Mouse (Mus musculus): ENCODE data around the gene Fam166b. TPM values are rescaled to one million over a fixed set of nuclear protein-coding genes. Genes with fewer than 3 reads are reported as not detected.

The Fam166b gene
- polyA plus RNA-seq, 1 experiment from 2014 or later = 0.14 TPM

DNA sequence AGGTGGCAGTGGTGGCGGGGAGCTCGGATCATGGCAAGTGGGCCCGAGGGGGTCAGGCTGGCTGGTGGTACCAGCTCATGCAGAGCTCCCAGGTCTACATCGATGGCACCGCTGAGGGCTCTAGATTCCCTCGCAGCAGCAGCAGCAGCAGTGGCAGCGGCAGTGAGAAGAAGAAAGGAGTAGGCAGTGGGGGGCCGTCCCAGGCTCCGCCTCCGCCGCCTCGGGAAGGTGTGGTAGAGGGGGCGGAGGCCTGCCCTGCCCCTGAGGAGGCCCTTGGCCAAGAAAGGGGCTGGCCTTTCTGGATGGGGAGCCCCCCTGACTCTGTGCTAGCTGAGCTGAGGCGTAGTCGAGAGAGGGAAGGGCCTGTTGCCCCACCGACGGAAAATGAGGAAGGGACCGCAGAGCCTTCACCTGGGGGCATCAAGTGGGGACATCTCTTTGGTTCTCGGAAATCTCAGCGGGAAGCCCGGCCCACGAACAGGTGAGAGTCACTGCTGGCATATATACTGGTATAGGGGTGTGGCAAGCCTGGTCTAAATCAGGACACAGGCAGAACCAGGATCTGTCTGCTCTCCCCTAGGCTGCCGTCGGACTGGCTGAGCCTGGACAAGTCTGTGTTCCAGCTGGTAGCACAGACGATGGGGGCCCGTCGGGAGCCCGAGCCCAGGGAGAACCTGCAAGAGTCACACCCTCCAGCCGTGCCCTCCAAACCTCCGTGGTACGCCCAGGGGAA, 3.1 kb downstream of the Fam166b start:
- H3K27ac ChIP-seq (replicated peaks) = peak overlapping the region; percentile 6; the same call in 1 of the 2 replicates
- H3K27me3 ChIP-seq (ENCODE audit: low read depth, poor library complexity, severe bottlenecking) = peaks cover 97% of the 10 kb centered on the region
- peaks cover 54% of the 10 kb centered on the region for H3K36me3 ChIP-seq

DNA sequence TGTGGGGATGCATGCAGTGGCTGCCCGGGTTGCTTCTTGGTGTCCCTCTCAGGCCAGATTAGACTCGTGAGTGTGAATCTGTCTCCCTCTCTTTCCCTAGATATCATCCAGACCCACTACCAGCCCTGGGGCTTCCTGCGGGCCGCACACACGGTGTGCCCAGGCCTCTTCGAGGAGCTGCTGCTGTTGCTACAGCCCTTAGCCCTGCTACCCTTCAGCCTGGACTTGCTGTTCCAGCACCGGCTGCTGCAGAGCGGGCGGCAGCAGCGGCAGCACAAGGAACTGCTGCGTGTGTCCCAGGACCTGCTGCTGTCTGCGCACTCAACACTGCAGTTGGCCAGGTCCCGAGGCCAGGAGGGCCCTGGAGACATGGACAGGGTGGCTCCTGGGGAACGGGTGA, 3.7 kb downstream of the Fam166b start:
- Histone ChIP-seq H3K4me3 (peak overlapping the region; percentile 35), H3K4me1 (peaks cover 49% of the 10 kb centered on the region), H3K27me3 (ENCODE audit: low read depth, poor library complexity, severe bottlenecking) (peaks cover 91% of the 10 kb centered on the region), H3K36me3 (peaks cover 54% of the 10 kb centered on the region), H3K9me3 (replicated peaks) (no peaks in the 10 kb centered on the region), H3K27ac (replicated peaks) (peak overlapping the region; percentile 6; the same call in 1 of the 2 replicates)
- WGBS = 16% methylated on average over 14 of the region's 14 CpGs
- no peak for DNase-seq (ENCODE audit: low spot score)

More for the DNA sequence above, 3.1 kb downstream of the Fam166b start:
- Histone ChIP-seq H3K4me3 (peak overlapping the region; percentile 35), H3K9me3 (replicated peaks) (no peaks in the 10 kb centered on the region), H3K4me1 (peaks cover 48% of the 10 kb centered on the region)
- 16% methylated on average over 31 of the region's 31 CpGs for WGBS
- DNase-seq (ENCODE audit: low spot score) = peak; percentile 34

DNA sequence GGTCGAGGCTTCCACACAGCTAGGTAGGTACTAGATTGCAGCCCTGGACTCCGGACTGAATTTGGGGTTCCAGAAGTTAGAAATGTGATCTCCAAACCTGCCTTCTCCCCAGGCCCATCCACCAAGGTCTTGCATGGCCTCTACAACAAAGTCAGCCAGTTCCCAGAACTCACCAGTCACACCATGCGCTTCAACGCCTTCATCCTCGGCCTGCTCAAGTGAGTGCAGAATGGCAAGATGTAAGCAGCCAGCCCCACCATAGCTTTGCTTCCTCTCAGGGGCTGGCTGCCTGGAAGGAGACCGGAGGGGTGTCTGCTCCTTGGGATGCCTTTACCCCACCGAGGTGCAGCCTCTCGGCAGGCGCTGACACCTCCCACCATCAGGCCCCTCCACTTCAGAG, 4.9 kb downstream of the Fam166b start:
- no peak for DNase-seq (ENCODE audit: low spot score)
- Histone ChIP-seq H3K36me3 (peaks cover 54% of the 10 kb centered on the region), H3K4me1 (peaks cover 46% of the 10 kb centered on the region), H3K4me3 (no peak overlapping the region), H3K27me3 (ENCODE audit: low read depth, poor library complexity, severe bottlenecking) (peaks cover 79% of the 10 kb centered on the region), H3K27ac (replicated peaks) (no peak overlapping the region), H3K9me3 (replicated peaks) (no peaks in the 10 kb centered on the region)
- WGBS = 85% methylated on average over 9 of the region's 9 CpGs

DNA sequence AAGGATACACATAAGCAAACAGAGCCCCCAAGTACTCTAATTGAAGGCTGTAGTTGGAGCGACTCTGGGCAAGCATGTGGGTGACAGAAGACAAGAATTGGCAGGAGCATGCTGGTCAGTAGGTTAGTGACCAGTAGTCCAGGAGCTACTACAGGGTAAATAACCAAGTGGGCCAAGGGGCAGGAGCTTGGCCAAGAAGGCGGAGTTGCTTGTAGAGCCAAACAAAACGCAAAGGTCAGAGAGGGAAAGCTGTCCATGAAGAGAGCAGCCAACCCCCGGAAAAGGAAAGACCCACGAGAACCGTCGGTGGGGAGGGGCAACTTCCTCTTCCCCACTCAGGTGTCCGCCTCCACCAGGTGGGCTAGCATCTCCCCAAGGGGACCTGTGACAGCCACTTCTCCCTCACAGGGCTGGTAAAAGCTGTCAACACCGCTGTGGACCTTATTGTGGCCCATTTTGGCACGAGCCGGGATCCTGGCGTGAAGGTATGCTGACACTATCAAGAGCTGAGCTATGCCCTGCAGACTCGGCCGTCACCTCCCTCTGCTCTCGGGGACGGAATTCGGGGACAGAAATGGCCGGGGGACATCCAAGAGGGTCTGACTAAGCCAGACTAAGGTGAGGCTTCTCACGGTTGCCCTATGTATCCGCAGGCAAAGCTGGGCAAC, 5.5 kb downstream of the Fam166b start:
- H3K9me3 ChIP-seq (replicated peaks) = no peaks in the 10 kb centered on the region
- no peak for DNase-seq (ENCODE audit: low spot score)
- peaks cover 54% of the 10 kb centered on the region for H3K36me3 ChIP-seq
- no peak overlapping the region for H3K4me3 ChIP-seq
- no peak overlapping the region for H3K27ac ChIP-seq (replicated peaks)
- peaks cover 73% of the 10 kb centered on the region for H3K27me3 ChIP-seq (ENCODE audit: low read depth, poor library complexity, severe bottlenecking)
- H3K4me1 ChIP-seq = peaks cover 39% of the 10 kb centered on the region
- 89% methylated on average over 20 of the region's 20 CpGs for WGBS

DNA sequence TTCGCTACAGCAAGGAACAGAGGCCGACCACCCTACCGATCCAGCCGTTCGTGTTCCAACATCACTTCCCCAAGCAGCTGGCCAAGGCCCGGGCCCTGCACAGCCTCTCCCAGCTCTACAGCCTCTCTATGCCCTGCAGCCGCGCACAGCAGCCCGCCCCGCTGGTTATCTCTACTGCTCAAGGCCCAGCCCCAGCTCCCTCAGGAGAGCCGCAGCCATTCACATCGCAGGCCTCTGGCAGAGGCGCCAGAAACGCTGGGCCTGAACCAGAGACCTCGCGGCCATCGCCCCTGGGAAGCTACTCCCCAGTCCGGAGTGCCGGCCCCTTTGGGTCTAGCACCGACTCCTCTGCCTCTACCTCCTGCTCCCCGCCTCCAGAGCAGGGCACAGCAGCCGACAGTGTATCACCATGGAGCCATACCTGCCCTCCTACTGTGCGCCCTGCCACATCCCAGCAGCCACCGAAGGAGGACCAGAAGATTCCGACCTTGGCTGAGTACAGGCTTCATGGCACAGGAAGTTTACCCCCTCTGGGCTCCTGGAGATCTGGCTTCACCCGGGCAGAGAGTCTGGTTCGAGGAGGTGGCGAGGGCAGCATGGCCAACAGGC, 7.2 kb downstream of the Fam166b start:
- Histone ChIP-seq H3K27ac (replicated peaks) (0 out of 2 replicates have a peak overlapping the region, but pooled peaks have one; percentile 28), H3K4me3 (no peak overlapping the region), H3K36me3 (peaks cover 58% of the 10 kb centered on the region), H3K9me3 (replicated peaks) (no peaks in the 10 kb centered on the region), H3K4me1 (peaks cover 30% of the 10 kb centered on the region), H3K27me3 (ENCODE audit: low read depth, poor library complexity, severe bottlenecking) (peaks cover 56% of the 10 kb centered on the region)
- no peak for DNase-seq (ENCODE audit: low spot score)
- 79% methylated on average over 28 of the region's 28 CpGs for WGBS

DNA sequence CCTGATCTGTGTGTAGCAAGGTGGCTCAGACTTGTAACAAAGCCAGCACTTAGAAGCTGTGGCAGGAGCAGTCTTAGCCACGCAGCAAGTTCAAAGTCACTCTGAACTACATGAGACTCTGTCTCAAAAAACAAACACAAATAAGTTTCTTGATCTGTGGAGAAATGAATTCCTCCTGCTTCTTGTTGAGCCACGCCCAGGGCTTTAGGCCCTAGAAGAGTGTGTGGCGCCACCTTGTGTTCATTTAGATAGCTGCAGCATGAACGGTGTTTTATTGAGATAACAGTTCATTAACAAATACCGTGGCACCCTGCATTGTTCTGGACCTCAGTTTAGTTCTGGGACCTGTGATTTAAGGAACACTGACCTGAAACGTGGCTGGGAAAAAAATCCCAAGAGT, 8.6 kb downstream of the Fam166b start:
- Histone ChIP-seq H3K9me3 (replicated peaks) (no peaks in the 10 kb centered on the region), H3K4me1 (peaks cover 16% of the 10 kb centered on the region), H3K4me3 (no peak overlapping the region), H3K36me3 (peaks cover 58% of the 10 kb centered on the region), H3K27me3 (ENCODE audit: low read depth, poor library complexity, severe bottlenecking) (peaks cover 42% of the 10 kb centered on the region), H3K27ac (replicated peaks) (no peak overlapping the region)
- DNase-seq (ENCODE audit: low spot score) = peak; percentile 73
- 8% methylated on average over 6 of the region's 6 CpGs for WGBS

DNA sequence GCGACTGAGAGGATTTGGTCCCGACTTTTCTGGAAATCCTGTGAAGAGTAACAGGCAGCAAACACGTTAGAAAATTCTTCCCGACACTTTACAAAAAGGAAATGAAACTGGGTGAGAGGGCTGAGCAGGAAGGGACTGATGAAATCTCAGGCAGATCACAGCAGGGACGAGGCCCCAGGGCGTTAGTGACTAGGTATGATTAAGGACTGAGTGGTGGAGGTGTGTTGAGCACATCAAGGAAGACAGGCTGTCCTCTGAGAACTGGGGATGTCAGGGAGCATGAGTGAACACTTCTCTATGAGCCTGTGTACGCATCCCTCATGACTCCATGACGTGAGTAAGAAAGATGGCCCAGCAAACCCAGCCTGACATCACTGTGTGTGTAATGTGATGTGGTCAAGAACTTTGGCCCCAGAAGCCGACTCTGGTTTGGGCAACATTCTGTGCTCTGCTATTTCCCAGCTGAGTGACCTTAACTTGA, 9.1 kb downstream of the Fam166b start:
- Histone ChIP-seq H3K9me3 (replicated peaks) (no peaks in the 10 kb centered on the region), H3K4me3 (no peak overlapping the region), H3K4me1 (peaks cover 12% of the 10 kb centered on the region), H3K27ac (replicated peaks) (no peak overlapping the region), H3K27me3 (ENCODE audit: low read depth, poor library complexity, severe bottlenecking) (peaks cover 37% of the 10 kb centered on the region), H3K36me3 (peaks cover 58% of the 10 kb centered on the region)
- no peak for DNase-seq (ENCODE audit: low spot score)
- 79% methylated on average over 9 of the region's 9 CpGs for whole genome bisulfite sequencing

DNA sequence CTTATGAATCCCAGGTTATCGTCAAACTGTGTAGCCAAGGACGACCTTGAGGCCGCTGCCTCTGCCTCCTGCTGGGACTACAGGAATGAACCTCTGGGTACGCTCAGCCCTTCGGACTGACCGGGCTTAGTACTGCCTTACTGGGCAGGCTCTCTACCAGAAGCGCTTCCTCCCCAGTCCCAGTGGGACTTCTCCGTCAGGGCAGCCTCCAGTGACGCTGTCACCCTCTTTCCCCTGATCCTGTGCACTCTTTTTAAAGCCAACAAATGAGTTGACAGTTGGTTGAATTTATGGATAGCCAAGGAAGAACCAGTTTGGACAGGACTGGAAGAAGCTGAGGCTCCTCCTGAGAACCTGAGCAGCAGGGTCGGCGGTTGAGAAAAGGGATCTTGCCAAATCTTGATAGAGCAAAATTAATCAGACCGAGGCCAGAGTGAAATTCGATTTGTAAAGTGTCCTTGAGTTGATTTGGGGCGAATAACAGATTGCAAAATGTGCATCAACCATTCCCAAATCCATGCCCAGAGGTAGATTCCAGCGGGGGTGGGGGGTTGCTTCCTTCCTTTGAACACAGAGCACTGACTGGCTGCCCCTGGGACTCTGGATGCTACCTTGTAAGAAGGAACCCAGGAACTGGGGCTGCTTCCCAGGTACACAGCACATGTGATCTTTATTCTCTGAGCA, 9.8 kb downstream of the Fam166b start:
- Histone ChIP-seq H3K27me3 (ENCODE audit: low read depth, poor library complexity, severe bottlenecking) (peaks cover 30% of the 10 kb centered on the region), H3K9me3 (replicated peaks) (no peaks in the 10 kb centered on the region), H3K36me3 (peaks cover 58% of the 10 kb centered on the region), H3K4me3 (no peak overlapping the region), H3K27ac (replicated peaks) (no peak overlapping the region), H3K4me1 (peaks cover 12% of the 10 kb centered on the region)
- 57% methylated on average over 15 of the region's 15 CpGs for WGBS
- no peak for DNase-seq (ENCODE audit: low spot score)

DNA sequence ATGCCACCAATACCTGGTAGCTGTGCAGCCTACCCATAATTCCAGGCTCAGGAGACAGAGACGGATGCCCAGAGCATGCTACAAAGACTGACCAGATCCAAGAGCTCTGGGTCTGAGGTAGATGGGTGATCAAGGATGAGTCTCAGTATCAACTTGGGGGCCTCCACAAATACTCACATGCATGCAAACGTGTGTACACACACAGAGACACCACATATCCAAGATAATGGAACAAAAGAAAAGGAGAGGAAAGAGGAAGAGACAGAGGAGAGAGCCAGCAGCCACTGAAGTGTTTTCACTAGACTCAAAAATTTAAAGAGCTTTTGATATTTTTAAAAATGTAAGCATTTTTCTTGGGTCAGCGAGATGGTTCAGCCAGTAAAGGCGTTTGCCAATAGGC, 10.5 kb downstream of the Fam166b start:
- H3K9me3 ChIP-seq (replicated peaks) = no peaks in the 10 kb centered on the region
- H3K36me3 ChIP-seq = peaks cover 51% of the 10 kb centered on the region
- H3K4me3 ChIP-seq = no peak overlapping the region
- WGBS = 84% methylated on average over 4 of the region's 4 CpGs
- no peak for DNase-seq (ENCODE audit: low spot score)
- H3K4me1 ChIP-seq = peaks cover 12% of the 10 kb centered on the region
- H3K27ac ChIP-seq (replicated peaks) = no peak overlapping the region
- peaks cover 23% of the 10 kb centered on the region for H3K27me3 ChIP-seq (ENCODE audit: low read depth, poor library complexity, severe bottlenecking)

DNA sequence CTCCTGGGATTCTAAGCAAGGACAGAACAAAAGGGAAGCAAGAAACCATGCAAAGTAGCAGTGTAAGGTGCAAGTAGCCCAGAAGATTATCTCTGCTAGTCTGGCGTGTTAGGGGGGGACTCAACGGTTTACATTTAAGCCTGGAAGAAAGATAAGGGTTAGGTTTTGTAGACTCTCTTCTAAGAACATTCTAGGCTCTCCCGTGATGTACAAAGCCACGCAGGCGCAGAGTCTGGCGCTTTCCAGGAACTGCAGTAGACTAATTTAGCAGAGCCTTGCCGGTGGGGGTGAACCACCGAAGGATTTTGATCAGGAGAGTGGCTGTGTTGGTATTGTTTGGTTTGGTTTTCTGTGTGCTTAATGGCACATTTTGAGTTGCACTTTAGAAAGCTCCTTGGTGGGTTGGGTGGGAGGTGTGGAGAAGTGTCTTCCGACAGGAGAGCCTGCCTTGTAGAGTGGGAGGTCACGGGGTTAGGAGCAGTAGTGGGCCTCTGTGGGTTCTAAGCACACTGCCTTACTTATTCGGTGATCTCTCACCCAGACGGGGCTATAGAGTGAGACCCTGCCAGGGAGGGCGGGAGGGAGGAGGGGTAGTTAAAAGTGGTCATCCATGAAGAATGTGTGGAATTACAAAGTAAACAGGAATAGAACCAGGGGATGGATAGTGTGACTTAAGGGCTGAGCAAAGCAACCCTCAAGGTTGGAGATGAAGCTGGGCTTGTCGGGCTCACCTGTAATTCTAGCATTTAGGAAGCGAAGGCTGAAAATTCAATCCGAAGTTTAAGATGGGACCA, 11.5 kb downstream of the Fam166b start:
- Histone ChIP-seq H3K4me3 (no peak overlapping the region), H3K4me1 (peaks cover 12% of the 10 kb centered on the region), H3K9me3 (replicated peaks) (no peaks in the 10 kb centered on the region), H3K27me3 (ENCODE audit: low read depth, poor library complexity, severe bottlenecking) (peaks cover 13% of the 10 kb centered on the region), H3K36me3 (peaks cover 41% of the 10 kb centered on the region), H3K27ac (replicated peaks) (no peak overlapping the region)
- DNase-seq (ENCODE audit: low spot score) = no peak
- 80% methylated on average over 16 of the region's 16 CpGs for WGBS

DNA sequence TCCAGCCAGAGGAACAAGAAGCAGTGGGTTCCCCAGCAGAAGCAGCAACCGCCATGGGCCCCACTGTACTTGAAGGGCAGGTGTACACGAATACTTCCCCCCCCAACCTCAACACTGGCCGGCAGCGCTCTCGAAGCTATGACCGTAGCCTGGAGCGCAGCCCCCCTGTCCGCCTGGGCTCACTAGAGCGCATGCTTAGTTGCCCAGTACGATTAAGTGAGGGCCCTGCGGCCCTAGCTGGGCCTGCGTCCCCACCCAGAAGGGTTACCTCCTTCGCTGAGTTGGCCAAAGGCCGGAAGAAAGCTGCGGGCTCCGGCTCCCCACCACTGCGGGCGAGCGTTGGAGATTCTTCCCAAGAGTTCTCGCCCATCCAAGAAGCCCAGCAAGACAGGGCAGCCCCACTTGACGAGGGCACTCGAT, 12.9 kb downstream of the Fam166b start:
- Histone ChIP-seq H3K27ac (replicated peaks) (no peak overlapping the region), H3K4me3 (no peak overlapping the region), H3K4me1 (peaks cover 12% of the 10 kb centered on the region), H3K9me3 (replicated peaks) (no peaks in the 10 kb centered on the region), H3K36me3 (peaks cover 30% of the 10 kb centered on the region), H3K27me3 (ENCODE audit: low read depth, poor library complexity, severe bottlenecking) (no peaks in the 10 kb centered on the region)
- no peak for DNase-seq (ENCODE audit: low spot score)
- 93% methylated on average over 22 of the region's 22 CpGs for WGBS
